Mouse (Mus musculus) activated CD4-positive, CD25-positive, alpha-beta regulatory T cell, adult 9 weeks (primary cell): ENCODE measurements around the gene Dlg4. TPM values are rescaled to one million over a fixed set of nuclear protein-coding genes. Genes with fewer than 3 reads are reported as not detected.

ENCODE experiments used
- polyA plus RNA-seq: library from polyadenylated mRNA; unstranded; fragments of 100-300 nt; shearing (Covaris generic); gene quantifications from one replicate; pipeline ENCODE4 v1.2.1, GENCODE M21; 2017

The Dlg4 gene
- polyA plus RNA-seq = 9.4 TPM

GRCm38 (mm10) chr11:70016669-70017068, at the start of gene Dlg4:
Dlg4 (plus strand) TSS chr11:70016942.

GRCm38 (mm10) chr11:69981141-69981762, 35.5 kb upstream of the Dlg4 start, which contains the start of gene Ctdnep1:
Ctdnep1 (plus strand) TSS chr11:69981156.

GRCm38 (mm10) chr11:69982225-69982624, 34.5 kb upstream of the Dlg4 start, which contains the start of gene Elp5:
Elp5 (minus strand) TSS chr11:69982517.

GRCm38 (mm10) chr11:69990850-69991691, 25.7 kb upstream of the Dlg4 start, which contains the start of gene Gabarap:
Gabarap (plus strand) TSS chr11:69991143.

GRCm38 (mm10) chr11:69995391-69995960, 21.3 kb upstream of the Dlg4 start, which contains the start of gene Phf23:
Phf23 (plus strand) TSS chr11:69995777.

GRCm38 (mm10) chr11:70000396-70000898, 16.3 kb upstream of the Dlg4 start, which contains the start of gene Dvl2:
Dvl2 (plus strand) TSS chr11:70000595.

GRCm38 (mm10) chr11:70014880-70015558, 1.7 kb upstream of the Dlg4 start, which contains the start of gene Acadvl:
Acadvl (minus strand) TSS chr11:70015411.

GRCm38 (mm10) chr11:70053898-70054570, 37.3 kb downstream of the Dlg4 start, which contains the start of gene Asgr1:
Asgr1 (plus strand) TSS chr11:70054085.

GRCm38 (mm10) chr11:70091986-70092783, 75.4 kb downstream of the Dlg4 start, which contains the start of gene Asgr2:
Asgr2 (plus strand) TSS chr11:70092644.

Other genes with a start within 250 kb of the Dlg4 start
- 4.8 TPM for gene Chrnb1, start 221.0 kb upstream of the Dlg4 start, polyA plus RNA-seq
- not detected for gene Fgf11, start 215.1 kb upstream of the Dlg4 start, polyA plus RNA-seq
- gene Tmem102, start 211.3 kb upstream of the Dlg4 start, polyA plus RNA-seq = not detected
- gene Gm39566, start 201.6 kb upstream of the Dlg4 start, polyA plus RNA-seq = not detected
- gene Spem2, start 198.5 kb upstream of the Dlg4 start, polyA plus RNA-seq = not detected
- not detected for gene Spem1, start 194.8 kb upstream of the Dlg4 start, polyA plus RNA-seq
- 0.56 TPM for gene Nlgn2, start 179.2 kb upstream of the Dlg4 start, polyA plus RNA-seq
- 125 TPM for gene Tmem256, start 178.4 kb upstream of the Dlg4 start, polyA plus RNA-seq
- gene Plscr3, start 170.6 kb upstream of the Dlg4 start, polyA plus RNA-seq = 23.8 TPM
- not detected for gene Tnk1, start 158.2 kb upstream of the Dlg4 start, polyA plus RNA-seq
- gene Tmem95, start 138.9 kb upstream of the Dlg4 start, polyA plus RNA-seq = not detected
- gene Kctd11, start 135.5 kb upstream of the Dlg4 start, polyA plus RNA-seq = 2.1 TPM
- 613 TPM for gene Acap1, start 121.4 kb upstream of the Dlg4 start, polyA plus RNA-seq
- 2.8 TPM for gene 2810408A11Rik, start 116.0 kb upstream of the Dlg4 start, polyA plus RNA-seq
- gene Neurl4, start 115.9 kb upstream of the Dlg4 start, polyA plus RNA-seq = 3.6 TPM
- 135 TPM for gene Gps2, start 103.1 kb upstream of the Dlg4 start, polyA plus RNA-seq
- 1,138 TPM for gene Eif5a, start 95.0 kb upstream of the Dlg4 start, polyA plus RNA-seq
- gene Ybx2, start 81.1 kb upstream of the Dlg4 start, polyA plus RNA-seq = not detected
- 0.31 TPM for gene Slc2a4, start 68.8 kb upstream of the Dlg4 start, polyA plus RNA-seq
- not detected for gene Cldn7, start 52.2 kb upstream of the Dlg4 start, polyA plus RNA-seq
- 30.2 TPM for gene Ctdnep1, start 35.8 kb upstream of the Dlg4 start, polyA plus RNA-seq
- 70.4 TPM for gene Elp5, start 34.4 kb upstream of the Dlg4 start, polyA plus RNA-seq
- gene Gabarap, start 25.8 kb upstream of the Dlg4 start, polyA plus RNA-seq = 493 TPM
- 114 TPM for gene Phf23, start 21.2 kb upstream of the Dlg4 start, polyA plus RNA-seq
- gene Dvl2, start 16.3 kb upstream of the Dlg4 start, polyA plus RNA-seq = 19.7 TPM
- gene Acadvl, start 1.5 kb upstream of the Dlg4 start, polyA plus RNA-seq = 120 TPM
- gene Asgr1, start 37.1 kb downstream of the Dlg4 start, polyA plus RNA-seq = not detected
- not detected for gene Asgr2, start 75.7 kb downstream of the Dlg4 start, polyA plus RNA-seq
- not detected for gene Mgl2, start 113.4 kb downstream of the Dlg4 start, polyA plus RNA-seq
- not detected for gene Clec10a, start 139.3 kb downstream of the Dlg4 start, polyA plus RNA-seq
- 0.24 TPM for gene Slc16a11, start 195.8 kb downstream of the Dlg4 start, polyA plus RNA-seq
- 4.5 TPM for gene Slc16a13, start 204.1 kb downstream of the Dlg4 start, polyA plus RNA-seq
- 0.29 TPM for gene Bcl6b, start 212.9 kb downstream of the Dlg4 start, polyA plus RNA-seq
- 187 TPM for gene 0610010K14Rik, start 221.0 kb downstream of the Dlg4 start, polyA plus RNA-seq
- 3.3 TPM for gene Gm21988, start 222.9 kb downstream of the Dlg4 start, polyA plus RNA-seq
- gene Rnasek, start 222.9 kb downstream of the Dlg4 start, polyA plus RNA-seq = 281 TPM
- gene Alox12, start 238.4 kb downstream of the Dlg4 start, polyA plus RNA-seq = 0.27 TPM